8 mouse cellular contexts compared by ENCODE assay signal in the genomic region with DNA sequence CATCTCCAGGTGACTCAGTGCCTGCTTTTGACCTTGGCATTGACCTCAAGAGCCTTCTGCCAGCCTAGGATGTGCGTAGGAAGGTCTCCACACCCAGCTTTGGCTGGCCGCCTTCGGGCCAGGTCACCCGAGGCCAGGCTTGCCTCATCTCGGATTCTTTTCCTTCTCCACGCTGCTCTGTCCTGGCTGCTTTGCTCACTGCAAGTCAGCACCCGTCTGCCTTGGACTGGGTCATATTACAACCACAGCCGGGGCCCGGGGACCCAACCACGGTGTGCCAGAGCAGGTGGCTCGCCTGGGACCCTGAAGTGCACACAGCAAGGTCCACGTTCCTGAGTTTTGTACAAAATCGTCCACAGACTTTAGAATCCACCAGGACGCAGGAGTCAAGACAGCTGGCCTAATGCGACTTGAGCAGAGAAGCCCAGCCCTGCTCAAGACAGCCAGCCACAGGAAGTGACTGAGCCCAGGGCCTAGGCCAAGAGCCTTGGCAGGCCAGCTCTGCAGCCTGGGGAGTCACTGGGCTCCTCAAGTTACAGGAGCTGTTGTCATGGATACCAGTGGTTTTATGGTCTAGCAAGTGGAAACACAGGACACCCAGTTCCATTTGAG.
DNase-seq lines count a peak whose midpoint lies in the region; ATAC-seq and TF ChIP-seq lines count a peak whose summit lies in the region.

No protein-coding gene starts in this region.

- TF ChIP-seq CTCF in kidney, postnatal 0 days (IDR thresholded peaks at IDR 0.05; ENCODE audit: low read depth): no peak

- WGBS in midbrain, embryonic 14.5 days: 52% methylated on average over 15 of the region's 15 CpGs
- WGBS in midbrain, embryonic 11.5 days: 51% methylated on average over 15 of the region's 15 CpGs
- 32% methylated on average over 15 of the region's 15 CpGs for WGBS in heart, embryonic 14.5 days
- 7% methylated on average over 15 of the region's 15 CpGs for WGBS in kidney, postnatal 0 days
- WGBS in neural tube, embryonic 13.5 days: 26% methylated on average over 15 of the region's 15 CpGs

- ATAC-seq in midbrain, embryonic 14.5 days (ENCODE audit: low FRiP score, low TSS enrichment): no peak
- ATAC-seq in midbrain, embryonic 11.5 days (ENCODE audit: low FRiP score): no peak
- peak; percentile 66; the same call in 1 of the 2 replicates for ATAC-seq in heart, embryonic 14.5 days (ENCODE audit: insufficient number of reproducible peaks, insufficient read depth, low FRiP score, low read depth)
- ATAC-seq in kidney, postnatal 0 days (replicated peaks; ENCODE audit: low FRiP score, low read depth): peak; percentile 89
- peak; percentile 65; the same call in 1 of the 2 replicates for ATAC-seq in neural tube, embryonic 13.5 days (ENCODE audit: low read depth)
- no peak for ATAC-seq in activated CD4-positive, CD25-positive, alpha-beta regulatory T cell, adult 4 months

- H3K4me2 ChIP-seq in midbrain, embryonic 14.5 days (ENCODE audit: low read length): no peak overlapping the region
- H3K4me2 ChIP-seq in midbrain, embryonic 11.5 days: no peak overlapping the region
- H3K4me2 ChIP-seq in heart, embryonic 14.5 days (ENCODE audit: low read length): no peak overlapping the region
- no peak overlapping the region for H3K4me2 ChIP-seq in kidney, postnatal 0 days (ENCODE audit: low read length)
- no peak overlapping the region for H3K4me2 ChIP-seq in neural tube, embryonic 13.5 days

- no peak overlapping the region for H3K4me3 ChIP-seq in midbrain, embryonic 14.5 days (replicated peaks; ENCODE audit: low read depth, low read length)
- H3K4me3 ChIP-seq in midbrain, embryonic 11.5 days (ENCODE audit: low read depth, low read length): no peak overlapping the region
- no peak overlapping the region for H3K4me3 ChIP-seq in heart, embryonic 14.5 days (ENCODE audit: control insufficient read depth in 1 of 2, insufficient read depth in 1 of 2, low read depth in 1 of 2, low read length in 2 of 2)
- H3K4me3 ChIP-seq in kidney, postnatal 0 days (replicated peaks; ENCODE audit: low read depth, low read length): no peak overlapping the region
- H3K4me3 ChIP-seq in neural tube, embryonic 13.5 days: no peak overlapping the region

- no peaks in the 10 kb centered on the region for H3K9me3 ChIP-seq in midbrain, embryonic 14.5 days (ENCODE audit: control insufficient read depth, low read length)
- no peaks in the 10 kb centered on the region for H3K9me3 ChIP-seq in midbrain, embryonic 11.5 days (ENCODE audit: control insufficient read depth, low read length)
- no peaks in the 10 kb centered on the region for H3K9me3 ChIP-seq in heart, embryonic 14.5 days (ENCODE audit: control insufficient read depth, low read length)
- H3K9me3 ChIP-seq in kidney, postnatal 0 days (replicated peaks; ENCODE audit: low read length): no peaks in the 10 kb centered on the region
- no peaks in the 10 kb centered on the region for H3K9me3 ChIP-seq in neural tube, embryonic 13.5 days

- peak; percentile 47 for DNase-seq in midbrain, embryonic 14.5 days
- no peak for DNase-seq in midbrain, embryonic 11.5 days (ENCODE audit: low spot score, missing footprints)
- peak; percentile 63 for DNase-seq in embryo, embryonic 11.5 days (ENCODE audit: low read depth, low spot score)
- peak; percentile 94 for DNase-seq in kidney, postnatal 0 days (ENCODE audit: low spot score)
- no peak for DNase-seq in thymus, postnatal 25 days

- no peaks in the 10 kb centered on the region for H3K27me3 ChIP-seq in midbrain, embryonic 14.5 days (ENCODE audit: control insufficient read depth, insufficient read depth, low read length)
- no peaks in the 10 kb centered on the region for H3K27me3 ChIP-seq in midbrain, embryonic 11.5 days (ENCODE audit: control insufficient read depth, insufficient read depth, low read length)
- H3K27me3 ChIP-seq in heart, embryonic 14.5 days (ENCODE audit: control insufficient read depth, insufficient read depth, low read length): peaks cover 4% of the 10 kb centered on the region; the same call in 1 of the 2 replicates
- H3K27me3 ChIP-seq in kidney, postnatal 0 days (ENCODE audit: insufficient read depth, low read length): no peaks in the 10 kb centered on the region
- H3K27me3 ChIP-seq in neural tube, embryonic 13.5 days: peaks cover 3% of the 10 kb centered on the region; the same call in 1 of the 2 replicates

- H3K9ac ChIP-seq in midbrain, embryonic 14.5 days (replicated peaks; ENCODE audit: low read length): no peak overlapping the region
- no peak overlapping the region for H3K9ac ChIP-seq in midbrain, embryonic 11.5 days (ENCODE audit: low read length)
- H3K9ac ChIP-seq in heart, embryonic 14.5 days (ENCODE audit: low read length): peak overlapping the region; percentile 11; the same call in 1 of the 2 replicates
- peak overlapping the region; percentile 35; the same call in 1 of the 2 replicates for H3K9ac ChIP-seq in kidney, postnatal 0 days (ENCODE audit: low read depth, low read length)
- H3K9ac ChIP-seq in neural tube, embryonic 13.5 days: no peak overlapping the region

- no peak overlapping the region for H3K27ac ChIP-seq in midbrain, embryonic 14.5 days (replicated peaks; ENCODE audit: low read depth, low read length)
- no peak overlapping the region for H3K27ac ChIP-seq in midbrain, embryonic 11.5 days (ENCODE audit: low read depth, low read length)
- peak overlapping the region in 1 of 2 experiments; percentile 50; a peak in 2 of 4 replicates for H3K27ac ChIP-seq in heart, embryonic 14.5 days (replicated peaks in 1 of 2; ENCODE audit: control insufficient read depth in 1 of 2, insufficient read depth in 1 of 2, low read depth in 2 of 2, low read length in 2 of 2)
- H3K27ac ChIP-seq in kidney, postnatal 0 days: peak overlapping the region; percentile 81
- peak overlapping the region; percentile 33; the same call in 1 of the 2 replicates for H3K27ac ChIP-seq in neural tube, embryonic 13.5 days (replicated peaks)

- no peaks in the 10 kb centered on the region for H3K36me3 ChIP-seq in midbrain, embryonic 14.5 days (ENCODE audit: control insufficient read depth, insufficient read depth, low read length)
- H3K36me3 ChIP-seq in midbrain, embryonic 11.5 days (ENCODE audit: control insufficient read depth, insufficient read depth, low read length): no peaks in the 10 kb centered on the region
- H3K36me3 ChIP-seq in heart, embryonic 14.5 days (ENCODE audit: control insufficient read depth, insufficient read depth, low read length): no peaks in the 10 kb centered on the region
- no peaks in the 10 kb centered on the region for H3K36me3 ChIP-seq in kidney, postnatal 0 days (ENCODE audit: insufficient read depth, low read length)
- H3K36me3 ChIP-seq in neural tube, embryonic 13.5 days: no peaks in the 10 kb centered on the region

- no peaks in the 10 kb centered on the region for H3K4me1 ChIP-seq in midbrain, embryonic 14.5 days (ENCODE audit: control insufficient read depth, insufficient read depth, low read length)
- H3K4me1 ChIP-seq in midbrain, embryonic 11.5 days (ENCODE audit: control insufficient read depth, insufficient read depth, low read length): no peaks in the 10 kb centered on the region
- peaks cover 3 to 12% of the 10 kb centered on the region in 2 experiments; a peak in 3 of 4 replicates for H3K4me1 ChIP-seq in heart, embryonic 14.5 days (ENCODE audit: control insufficient read depth in 2 of 2, insufficient read depth in 2 of 2, low read length in 2 of 2)
- peaks cover 10% of the 10 kb centered on the region for H3K4me1 ChIP-seq in kidney, postnatal 0 days (replicated peaks; ENCODE audit: insufficient read depth, low read length)
- peaks cover 25% of the 10 kb centered on the region for H3K4me1 ChIP-seq in neural tube, embryonic 13.5 days (replicated peaks)

Comparison
In these comparisons a context has a peak if more than half of its experiments do, and no peak if none do; other contexts are left out.
1. DNase-seq: peak in midbrain, embryonic 14.5 days (single experiment), embryo, embryonic 11.5 days (single experiment) and kidney, postnatal 0 days (single experiment); none in midbrain, embryonic 11.5 days (single experiment) and thymus, postnatal 25 days (single experiment).
2. ATAC-seq: peak in heart, embryonic 14.5 days (single experiment), kidney, postnatal 0 days (single experiment) and neural tube, embryonic 13.5 days (single experiment); none in midbrain, embryonic 14.5 days (single experiment), midbrain, embryonic 11.5 days (single experiment) and activated CD4-positive, CD25-positive, alpha-beta regulatory T cell, adult 4 months (single experiment).
3. H3K27ac ChIP-seq: peak in kidney, postnatal 0 days (single experiment) and neural tube, embryonic 13.5 days (single experiment); none in midbrain, embryonic 14.5 days (single experiment) and midbrain, embryonic 11.5 days (single experiment).
4. H3K9ac ChIP-seq: peak in heart, embryonic 14.5 days (single experiment) and kidney, postnatal 0 days (single experiment); none in midbrain, embryonic 14.5 days (single experiment), midbrain, embryonic 11.5 days (single experiment) and neural tube, embryonic 13.5 days (single experiment).